Mouse (Mus musculus): ENCODE results near the gene Ip6k2. TPM values are rescaled to one million over a fixed set of nuclear protein-coding genes. Genes with fewer than 3 reads are reported as not detected.

Gene Ip6k2
- total and polyA plus RNA-seq, 3 experiments: 21.3 to 33.7 TPM; not detected in 1

GRCm38 (mm10) chr9:108847374-108847773, 63.8 kb downstream of the Ip6k2 start:
- DNase-seq (ENCODE audit: low read depth, low spot score): no peak
- no peaks in the 10 kb centered on the region for H3K79me2 ChIP-seq (ENCODE audit: control insufficient read depth, insufficient read depth, low read length, poor library complexity)
- no peaks in the 10 kb centered on the region for H3K36me3 ChIP-seq (ENCODE audit: control insufficient read depth in 1 of 2, insufficient read depth in 2 of 2, low read length in 2 of 2)
- no peak overlapping the region for H3K4me3 ChIP-seq (ENCODE audit: control insufficient read depth in 1 of 2, insufficient read depth in 1 of 2, low read depth in 2 of 2, low read length in 2 of 2)
- no peaks in the 10 kb centered on the region for H3K27me3 ChIP-seq (ENCODE audit: control insufficient read depth in 1 of 2, insufficient read depth in 2 of 2, low read length in 2 of 2)
- H3K9me3 ChIP-seq (replicated peaks; ENCODE audit: insufficient read depth, low read length): no peaks in the 10 kb centered on the region
- no peak overlapping the region for H3K27ac ChIP-seq (ENCODE audit: control insufficient read depth, low read depth, low read length)
- H3K4me1 ChIP-seq (ENCODE audit: control insufficient read depth in 1 of 2, insufficient read depth in 2 of 2, low read length in 2 of 2): no peaks in the 10 kb centered on the region
- TF ChIP-seq EP300 (IDR thresholded peaks at IDR 0.05; ENCODE audit: low read depth in 1 of 2, low read length in 2 of 2) (no peak), GABPA (IDR thresholded peaks at IDR 0.05; ENCODE audit: low read depth, low read length) (no peak), ZC3H11A (IDR thresholded peaks at IDR 0.05; ENCODE audit: low read depth, low read length) (no peak), ELF1 (IDR thresholded peaks at IDR 0.05; ENCODE audit: low read depth, low read length) (no peak), E2F4 (IDR thresholded peaks at IDR 0.05; ENCODE audit: borderline replicate concordance, low read depth, low read length) (no peak), GATA1 (IDR thresholded peaks at IDR 0.05; ENCODE audit: low read depth, low read length) (no peak), ZKSCAN1 (IDR thresholded peaks at IDR 0.05; ENCODE audit: low read depth, low read length) (no peak), USF1 (IDR thresholded peaks at IDR 0.05; ENCODE audit: low read depth, low read length) (no peak), MYB (IDR thresholded peaks at IDR 0.05; ENCODE audit: low read depth, low read length) (no peak), KAT2A (conservative IDR thresholded peaks at IDR 0.05; ENCODE audit: low read depth, low read length) (no peak), SIN3A (IDR thresholded peaks at IDR 0.05; ENCODE audit: low read length) (no peak), MAZ (IDR thresholded peaks at IDR 0.05; ENCODE audit: low read depth, low read length) (no peak), RCOR1 (IDR thresholded peaks at IDR 0.05; ENCODE audit: low read depth, low read length) (no peak), MXI1 (IDR thresholded peaks at IDR 0.05; ENCODE audit: low read depth, low read length) (no peak), HCFC1 (IDR thresholded peaks at IDR 0.05; ENCODE audit: low read depth, low read length) (no peak), TAL1 (IDR thresholded peaks at IDR 0.05; ENCODE audit: low read length) (no peak), NRF1 (IDR thresholded peaks at IDR 0.05; ENCODE audit: insufficient read depth, low read depth, low read length, poor library complexity, severe bottlenecking) (no peak)
- no peak overlapping the region for H3K9ac ChIP-seq (ENCODE audit: control insufficient read depth, low read depth, low read length, poor library complexity, severe bottlenecking)

- H3K4me3 ChIP-seq (ENCODE audit: control insufficient read depth in 1 of 2, insufficient read depth in 1 of 2, low read depth in 2 of 2, low read length in 2 of 2): no peak overlapping the region
- DNase-seq (ENCODE audit: low read depth, low spot score): no peak
- H3K27ac ChIP-seq (ENCODE audit: control insufficient read depth, low read depth, low read length): no peak overlapping the region
- peaks cover 0 to 4% of the 10 kb centered on the region in 2 experiments; a peak in 2 of 4 replicates for H3K36me3 ChIP-seq (ENCODE audit: control insufficient read depth in 1 of 2, insufficient read depth in 2 of 2, low read length in 2 of 2)
- no peak overlapping the region for H3K9ac ChIP-seq (ENCODE audit: control insufficient read depth, low read depth, low read length, poor library complexity, severe bottlenecking)
- TF ChIP-seq POLR2AphosphoS2 (IDR thresholded peaks at IDR 0.05; ENCODE audit: low read length) (no peak), POLR2AphosphoS5 (IDR thresholded peaks at IDR 0.05; ENCODE audit: borderline replicate concordance, low read depth, low read length) (no peak), CHD1 (IDR thresholded peaks at IDR 0.05; ENCODE audit: low read depth, low read length) (no peak), POLR2A (IDR thresholded peaks at IDR 0.05; ENCODE audit: control insufficient read depth in 1 of 2, insufficient read depth in 1 of 2, low read depth in 1 of 2, low read length in 2 of 2, poor library complexity in 1 of 2) (no peak), USF1 (IDR thresholded peaks at IDR 0.05; ENCODE audit: low read depth, low read length) (no peak), TCF12 (IDR thresholded peaks at IDR 0.05; ENCODE audit: low read depth, low read length) (no peak), RCOR1 (IDR thresholded peaks at IDR 0.05; ENCODE audit: low read depth, low read length) (no peak), SIN3A (IDR thresholded peaks at IDR 0.05; ENCODE audit: low read length) (no peak), MYB (IDR thresholded peaks at IDR 0.05; ENCODE audit: low read depth, low read length) (no peak), ZMIZ1 (IDR thresholded peaks at IDR 0.05; ENCODE audit: low read depth, low read length) (no peak), TAL1 (IDR thresholded peaks at IDR 0.05; ENCODE audit: low read length) (no peak), JUND (IDR thresholded peaks at IDR 0.05; ENCODE audit: low read depth, low read length) (no peak), NELFE (IDR thresholded peaks at IDR 0.05; ENCODE audit: low read depth, low read length) (no peak), ETS1 (IDR thresholded peaks at IDR 0.05; ENCODE audit: low read depth, low read length) (no peak)
- H3K27me3 ChIP-seq (ENCODE audit: control insufficient read depth in 1 of 2, insufficient read depth in 2 of 2, low read length in 2 of 2): no peaks in the 10 kb centered on the region
- no peaks in the 10 kb centered on the region for H3K9me3 ChIP-seq (replicated peaks; ENCODE audit: insufficient read depth, low read length)
- no peaks in the 10 kb centered on the region for H3K79me2 ChIP-seq (ENCODE audit: control insufficient read depth, insufficient read depth, low read length, poor library complexity)
- H3K4me1 ChIP-seq (ENCODE audit: control insufficient read depth in 1 of 2, insufficient read depth in 2 of 2, low read length in 2 of 2): peaks cover 0 to 5% of the 10 kb centered on the region in 2 experiments; a peak in 3 of 4 replicates
These were observed 64.8 kb downstream of the Ip6k2 start for GRCm38 (mm10) chr9:108848419-108848818.
